Mouse (Mus musculus): ENCODE data around the gene Tjp3.

Tjp3 gene

GRCm38 (mm10) chr10:81297246-81297645, 5.9 kb upstream of the Tjp3 start:
- DNase-seq: peak; percentile 68 to 80

GRCm38 (mm10) chr10:81295185-81295584, 3.8 kb upstream of the Tjp3 start:
- no peak for DNase-seq

GRCm38 (mm10) chr10:81294442-81294841, 3.1 kb upstream of the Tjp3 start:
- DNase-seq: no peak

GRCm38 (mm10) chr10:81293334-81294030, 2.1 kb upstream of the Tjp3 start:
- no peak for DNase-seq

GRCm38 (mm10) chr10:81292554-81293333, 1.4 kb upstream of the Tjp3 start, which contains the start of gene Pip5k1c:
Gene Pip5k1c (plus strand): TSS chr10:81292963.
- peak; percentile 99 to 100 for DNase-seq

GRCm38 (mm10) chr10:81290698-81291460, 502 bp downstream of the Tjp3 start:
- peak; percentile 68 to 77 for DNase-seq

GRCm38 (mm10) chr10:81289811-81290210, 1.6 kb downstream of the Tjp3 start:
- no peak for DNase-seq

- peak; percentile 68 to 74 for DNase-seq
These were observed 2.1 kb downstream of the Tjp3 start for GRCm38 (mm10) chr10:81289278-81289677.

GRCm38 (mm10) chr10:81288601-81289000, 2.8 kb downstream of the Tjp3 start:
- peak; percentile 56 to 58 for DNase-seq

GRCm38 (mm10) chr10:81287513-81288157, 3.7 kb downstream of the Tjp3 start:
- DNase-seq: peak; percentile 74 to 76

- DNase-seq: peak in 1 of 2 experiments; percentile 43
These were observed 4.8 kb downstream of the Tjp3 start for GRCm38 (mm10) chr10:81286586-81286985.

- DNase-seq: peak; percentile 96 to 97
These were observed 5.5 kb downstream of the Tjp3 start for GRCm38 (mm10) chr10:81285694-81286450.

GRCm38 (mm10) chr10:81284719-81285118, 6.7 kb downstream of the Tjp3 start:
- DNase-seq: peak in 1 of 2 experiments; percentile 60

GRCm38 (mm10) chr10:81284189-81284588, 7.2 kb downstream of the Tjp3 start:
- no peak for DNase-seq

GRCm38 (mm10) chr10:81279496-81279895, 11.9 kb downstream of the Tjp3 start:
- DNase-seq: no peak

- no peak for DNase-seq
These were observed 13.7 kb downstream of the Tjp3 start for GRCm38 (mm10) chr10:81277676-81278075.

- no peak for DNase-seq
These were observed 17.5 kb downstream of the Tjp3 start for GRCm38 (mm10) chr10:81273842-81274241.

- DNase-seq: no peak
These were observed 19.0 kb downstream of the Tjp3 start for GRCm38 (mm10) chr10:81272356-81272755.

GRCm38 (mm10) chr10:81268643-81269412, 22.6 kb downstream of the Tjp3 start:
- DNase-seq: peak in 1 of 2 experiments; percentile 31

GRCm38 (mm10) chr10:81268056-81268455, 23.3 kb downstream of the Tjp3 start:
- DNase-seq: peak; percentile 60 to 74

Data from thymus, postnatal 36 days (tissue).